Mouse (Mus musculus) mouse trophoblast stem cell (cell line): ENCODE data around the gene Eps8l3.

ENCODE experiments used
- in situ Hi-C, 2 experiments: fragments of 300-500 bp; cut with MseI, MboI; formaldehyde crosslinking; loops; 2 replicates in 1 of 2; 3 replicates in 1 of 2; pipeline ENCODE4 v1.15.1; 2025

The Eps8l3 gene

GRCm38 (mm10) chr3:107877005-107877404 is at the start of gene Eps8l3:
Gene Eps8l3 (plus strand): TSS chr3:107877229.
- in situ Hi-C loops = no loop called here

DNA sequence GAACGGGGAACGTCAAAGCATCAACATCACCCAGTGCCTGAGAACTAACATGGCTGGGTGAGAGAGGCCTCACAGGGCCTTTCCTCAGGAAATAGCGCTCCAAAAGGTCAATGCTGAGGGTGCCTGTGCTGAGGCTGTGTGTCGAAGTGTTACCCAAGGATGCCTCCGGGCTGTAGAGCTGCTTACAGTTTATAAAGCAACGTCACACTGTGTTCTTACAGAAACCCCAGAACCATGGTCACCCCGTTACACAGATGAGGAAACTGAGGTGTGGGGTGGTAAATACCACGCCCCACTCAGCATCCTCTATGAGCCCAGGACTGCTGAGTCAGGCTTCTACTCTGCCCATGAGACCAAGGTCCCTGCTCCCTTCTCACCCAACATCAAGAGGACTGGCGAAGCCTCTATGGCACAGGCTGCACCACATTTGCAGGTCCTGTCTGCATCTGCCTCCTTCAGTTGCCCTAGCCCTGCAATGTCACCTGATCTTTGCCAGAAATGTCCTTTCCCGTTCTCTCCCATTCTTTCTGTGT is 49.1 kb upstream of the Eps8l3 start:
- in situ Hi-C loops = no loop called here

DNA sequence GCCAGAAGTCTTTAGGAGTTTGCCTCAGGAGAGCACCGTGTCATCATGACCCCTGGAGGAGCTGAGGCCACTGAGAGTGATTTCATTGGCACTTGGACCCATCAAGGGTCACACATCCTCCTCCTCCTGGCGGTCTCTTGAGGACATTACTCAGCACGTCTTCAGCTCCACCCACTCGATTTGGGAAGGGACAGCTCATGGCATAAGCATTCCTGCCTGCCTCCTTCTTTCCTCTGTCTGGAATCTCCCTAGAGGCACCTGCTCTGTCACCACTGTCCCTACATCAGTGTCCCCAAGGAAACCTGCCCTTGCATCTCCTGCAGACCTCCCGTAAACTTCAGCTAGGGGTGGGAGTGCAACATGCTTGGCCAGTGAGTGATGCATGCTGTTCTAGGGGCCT is 48.5 kb upstream of the Eps8l3 start:
- in situ Hi-C loops = no loop called here

- in situ Hi-C loops = no loop called here
These were observed 48.0 kb upstream of the Eps8l3 start for GRCm38 (mm10) chr3:107828997-107829396.

DNA sequence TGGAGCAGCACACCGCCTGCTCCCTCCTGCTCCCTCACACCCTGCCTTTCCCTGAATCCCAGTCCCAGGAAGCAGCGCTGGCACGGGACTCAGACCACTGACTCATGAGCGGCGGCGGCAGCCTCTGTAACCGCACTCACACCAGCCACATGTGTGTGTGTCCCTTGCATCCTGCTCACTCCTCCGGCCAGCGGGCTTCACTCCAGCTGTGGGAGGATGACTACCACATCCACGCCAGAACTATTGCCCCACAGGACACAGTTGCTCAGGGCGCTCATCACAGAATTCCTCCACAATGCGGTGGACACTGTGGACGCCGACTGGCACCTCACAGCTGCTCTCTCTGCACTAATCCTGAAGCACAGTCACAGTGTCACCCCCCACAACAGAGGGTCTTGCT is 47.4 kb upstream of the Eps8l3 start:
- in situ Hi-C loops = no loop called here

- in situ Hi-C loops = no loop called here
These were observed 45.0 kb upstream of the Eps8l3 start for GRCm38 (mm10) chr3:107831875-107832554.

DNA sequence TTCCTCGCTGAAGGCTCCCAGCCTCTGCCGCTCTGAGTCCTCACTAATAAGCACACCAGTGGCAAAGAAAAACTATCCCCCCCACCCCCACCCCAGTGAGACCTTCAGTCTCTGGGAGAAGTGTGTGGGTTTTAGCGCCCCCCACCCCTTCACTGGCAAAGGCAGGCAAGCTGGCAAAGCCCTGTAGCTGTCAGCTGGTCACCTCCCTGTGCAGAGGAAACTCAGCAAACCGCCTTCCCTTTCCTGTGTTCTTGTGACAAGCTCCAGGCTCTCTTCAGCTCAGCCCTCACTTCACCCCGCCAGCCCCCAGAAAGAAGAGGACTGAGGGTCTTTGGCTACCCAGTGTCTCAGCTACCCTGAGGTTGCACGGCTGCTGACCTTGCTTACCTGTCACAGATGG is 44.4 kb upstream of the Eps8l3 start:
- in situ Hi-C loops = no loop called here

GRCm38 (mm10) chr3:107833370-107833769 is 43.7 kb upstream of the Eps8l3 start:
- in situ Hi-C loops = no loop called here

DNA sequence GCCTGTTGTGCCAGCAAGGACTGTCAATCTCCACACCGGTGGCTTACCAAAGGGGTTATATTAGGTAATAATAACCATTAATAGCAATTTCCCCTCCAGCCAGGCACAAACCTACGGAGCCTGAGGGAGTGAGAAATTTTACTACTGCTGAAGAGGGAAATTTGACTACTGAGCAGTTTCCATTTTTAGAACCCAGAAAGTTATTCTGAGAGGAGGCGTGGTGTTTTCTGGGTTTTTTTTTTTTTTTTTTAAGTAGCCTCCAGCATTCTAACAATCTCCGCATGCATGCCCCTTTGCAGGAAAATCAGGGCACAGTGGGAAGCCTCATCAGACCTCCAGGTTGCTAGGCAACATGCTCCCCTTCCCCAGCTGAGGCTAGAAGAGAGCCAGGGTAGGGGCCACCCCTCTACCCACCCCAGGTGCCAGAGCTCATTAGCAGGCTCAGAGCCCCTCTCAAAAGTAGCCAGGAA is 43.1 kb upstream of the Eps8l3 start:
- in situ Hi-C loops = no loop called here

- in situ Hi-C loops = no loop called here
These were observed 41.7 kb upstream of the Eps8l3 start for GRCm38 (mm10) chr3:107835301-107835700.

GRCm38 (mm10) chr3:107839855-107840254 is 37.2 kb upstream of the Eps8l3 start:
- in situ Hi-C loops = no loop called here

GRCm38 (mm10) chr3:107840855-107841254 is 36.2 kb upstream of the Eps8l3 start:
- in situ Hi-C loops = no loop called here

- in situ Hi-C loops = no loop called here
These were observed 35.7 kb upstream of the Eps8l3 start for GRCm38 (mm10) chr3:107841370-107841769.

DNA sequence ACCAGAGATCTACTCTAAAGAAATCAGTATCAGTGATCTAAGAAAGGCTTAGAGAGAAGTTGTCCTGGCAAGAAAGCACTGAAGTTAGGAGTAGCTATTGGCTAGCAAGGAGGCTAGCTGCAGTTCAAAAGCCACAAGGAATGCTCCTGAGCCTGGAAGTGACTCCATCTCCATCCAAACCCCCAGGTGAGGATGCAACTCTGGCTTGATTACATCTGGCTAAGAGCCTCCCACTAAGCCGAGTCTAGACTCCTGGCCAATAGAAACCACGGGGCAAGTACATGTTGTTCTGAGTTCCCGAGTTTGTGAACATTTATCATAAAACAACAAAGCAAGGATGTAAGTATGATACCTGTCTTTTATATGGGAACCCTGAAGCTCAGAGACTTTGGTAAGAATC is 33.6 kb upstream of the Eps8l3 start:
- in situ Hi-C loops = no loop called here

- in situ Hi-C loops = no loop called here
These were observed 33.0 kb upstream of the Eps8l3 start for GRCm38 (mm10) chr3:107844001-107844400.

GRCm38 (mm10) chr3:107844499-107844898 is 32.5 kb upstream of the Eps8l3 start:
- in situ Hi-C loops = no loop called here

DNA sequence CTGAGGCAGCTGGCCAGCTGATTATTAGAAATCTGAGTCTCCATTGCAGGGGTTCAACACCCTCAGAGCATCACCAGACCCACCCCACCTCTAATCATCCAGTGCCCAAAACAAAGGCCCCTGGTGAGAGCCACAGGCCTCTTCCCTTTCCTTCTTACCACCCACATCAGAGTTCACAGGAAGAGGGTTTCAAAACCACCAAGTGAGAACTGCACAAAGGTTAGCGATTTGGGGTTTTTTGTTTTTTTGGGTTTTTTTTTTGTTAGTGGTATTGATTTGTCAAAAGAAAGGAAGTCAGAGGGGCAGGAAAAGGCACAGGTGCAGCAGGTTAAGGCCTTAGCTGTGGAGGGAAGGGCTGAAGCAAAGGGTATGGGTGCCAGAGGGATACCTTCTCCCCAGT is 30.9 kb upstream of the Eps8l3 start:
- in situ Hi-C loops = no loop called here

DNA sequence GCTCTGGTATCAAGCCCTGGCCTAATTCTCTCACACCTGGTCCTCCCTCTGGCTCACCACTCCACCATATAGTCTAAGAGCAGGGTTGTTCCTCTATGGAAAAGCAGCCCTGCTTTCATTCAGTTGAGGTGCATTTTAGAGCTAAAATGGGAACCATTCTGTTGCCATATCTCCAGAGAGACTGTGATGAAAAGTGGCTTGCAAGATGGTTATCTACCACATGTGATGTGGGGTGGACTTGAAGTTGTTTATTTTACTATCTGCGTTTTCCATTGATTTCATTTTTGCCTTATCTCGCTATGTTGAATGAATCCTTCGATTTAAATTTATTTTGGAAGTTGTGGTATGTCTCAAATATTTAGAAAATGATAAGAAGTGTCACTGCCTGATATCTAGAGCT is 30.2 kb upstream of the Eps8l3 start:
- in situ Hi-C loops = no loop called here

DNA sequence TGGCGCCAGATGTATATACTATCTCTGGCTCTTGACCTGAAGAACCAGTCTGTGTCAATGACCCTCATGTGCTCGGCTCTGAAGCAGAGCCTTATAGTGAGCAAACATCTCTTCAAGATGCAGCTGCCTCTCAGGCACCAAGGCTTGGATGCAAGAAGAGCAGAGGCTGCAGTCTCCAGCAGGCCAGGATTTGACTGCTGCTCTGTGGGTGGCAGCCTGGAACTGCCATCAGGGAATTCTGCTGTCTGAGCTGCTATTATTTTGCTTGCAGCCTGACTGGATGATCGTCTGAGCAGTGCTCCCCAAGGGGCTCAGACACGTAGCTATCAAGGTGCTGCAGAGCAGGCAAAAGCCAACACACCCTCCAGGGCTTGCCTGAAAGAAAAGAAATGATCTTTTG is 28.9 kb upstream of the Eps8l3 start:
- in situ Hi-C loops = no loop called here

DNA sequence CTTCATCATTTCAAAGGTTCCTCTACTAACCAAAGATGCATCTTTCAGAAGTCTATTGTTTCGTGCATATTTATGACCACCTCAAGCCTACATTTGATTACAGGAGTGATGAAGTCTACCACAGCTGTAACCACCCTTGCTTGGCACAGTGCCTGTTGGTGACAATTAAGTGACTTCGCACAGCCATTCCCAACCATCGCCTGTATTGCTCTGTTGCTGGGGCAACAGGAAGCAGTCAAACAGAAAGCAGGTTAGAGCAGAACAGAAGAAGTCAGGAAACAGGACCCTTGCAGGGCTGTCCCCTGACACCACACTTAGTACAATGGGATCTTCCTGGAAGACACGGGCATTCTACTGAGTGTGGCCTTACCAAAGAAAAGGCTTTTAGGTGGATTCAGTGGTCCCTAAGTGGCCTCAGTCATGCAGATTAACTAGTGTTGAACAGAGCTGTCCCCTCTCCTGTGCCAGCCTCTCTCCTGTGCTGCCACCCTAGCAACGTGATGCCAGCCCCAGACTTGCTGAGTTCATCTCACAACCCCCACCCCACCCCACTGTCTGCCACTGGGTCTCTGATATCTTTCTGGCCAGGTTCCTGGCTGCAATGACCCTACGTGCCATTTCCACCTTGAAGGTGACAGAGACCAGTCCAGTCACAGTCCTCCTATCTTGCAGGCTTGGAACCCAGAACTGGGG is 27.9 kb upstream of the Eps8l3 start:
- in situ Hi-C loops = no loop called here

DNA sequence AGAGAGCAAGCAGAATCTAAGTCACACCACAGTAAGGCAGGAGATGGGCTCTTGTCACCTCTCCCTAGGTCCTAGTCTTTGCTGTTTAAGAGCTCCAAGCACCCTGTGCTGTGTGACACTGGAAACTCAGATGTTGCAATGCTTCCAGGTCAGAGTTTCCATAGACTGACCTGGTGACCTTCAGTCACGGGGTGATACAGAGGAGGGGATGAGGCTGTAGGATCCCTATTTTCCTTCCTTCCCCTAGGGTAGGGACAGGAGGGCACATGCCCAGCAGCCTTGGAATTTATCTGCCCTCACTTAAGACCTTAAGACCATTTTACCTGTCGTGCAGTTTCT is 27.4 kb upstream of the Eps8l3 start:
- in situ Hi-C loops = no loop called here

- in situ Hi-C loops = no loop called here
These were observed 26.5 kb upstream of the Eps8l3 start for GRCm38 (mm10) chr3:107850418-107851031.

DNA sequence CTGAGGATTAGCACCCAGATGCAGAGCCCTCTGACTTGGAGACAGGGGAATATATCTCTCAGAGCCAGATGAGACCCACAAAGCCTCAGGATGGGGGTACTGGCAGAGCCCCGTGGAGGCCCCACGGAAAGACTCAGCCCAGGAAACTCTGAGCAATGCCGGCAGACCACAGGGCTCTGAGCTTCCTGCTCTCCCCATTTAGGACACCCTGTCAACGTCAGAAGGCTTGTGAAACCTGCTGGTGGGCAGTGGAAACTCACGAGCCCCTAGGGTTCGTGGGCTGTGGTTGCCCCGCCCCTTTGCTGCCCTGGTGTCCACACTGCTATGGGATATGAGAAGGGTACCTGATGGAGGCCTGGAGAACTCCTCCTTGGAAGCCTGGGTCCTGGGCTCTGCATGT is 24.2 kb upstream of the Eps8l3 start:
- in situ Hi-C loops = no loop called here
